Mouse (Mus musculus) layer of hippocampus, postnatal 14 days (tissue): ENCODE data around the gene Tubb3. TPM values are rescaled to one million over a fixed set of nuclear protein-coding genes. Genes with fewer than 3 reads are reported as not detected.

Experiments used
- total RNA-seq, 2 experiments: library from RNA; stranded (reverse); gene quantifications; 2 replicates each; pipeline ENCODE4 v1.2.3; 2021

Tubb3 gene
- total RNA-seq, 2 experiments from 2014 or later, result 559 to 591 TPM

Other genes starting within 250 kb of the Tubb3 start
- gene Dpep1, start 225.2 kb upstream of the Tubb3 start, total RNA-seq, result under 1 TPM; 0.50 to 0.71 TPM
- 100 to 1,000 TPM; 114 to 131 TPM for gene Chmp1a, start 198.7 kb upstream of the Tubb3 start, total RNA-seq
- gene Spata33, start 198.6 kb upstream of the Tubb3 start, total RNA-seq, result 10 to 100 TPM in 1 of 2 experiments, 1 to 10 TPM in 1; 9.5 to 10.6 TPM
- gene Cdk10, start 186.6 kb upstream of the Tubb3 start, total RNA-seq, result 10 to 100 TPM; 74.0 to 82.4 TPM
- gene Spata2l, start 175.2 kb upstream of the Tubb3 start, total RNA-seq, result 100 to 1,000 TPM; 106 to 111 TPM
- gene Zfp276, start 157.2 kb upstream of the Tubb3 start, total RNA-seq, result 10 to 100 TPM; 22.4 to 23.3 TPM
- 10 to 100 TPM; 56.3 to 58.0 TPM for gene Vps9d1, start 157.1 kb upstream of the Tubb3 start, total RNA-seq
- gene Fanca, start 92.8 kb upstream of the Tubb3 start, total RNA-seq, result 1 to 10 TPM; 2.6 to 5.3 TPM
- gene Spire2, start 78.7 kb upstream of the Tubb3 start, total RNA-seq, result 10 to 100 TPM; 15.4 to 15.6 TPM
- 100 to 1,000 TPM; 490 to 516 TPM for gene Tcf25, start 37.7 kb upstream of the Tubb3 start, total RNA-seq
- under 1 TPM in 1 of 2 experiments, not detected in 1; 0.10 TPM for gene Mc1r, start 4.3 kb upstream of the Tubb3 start, total RNA-seq
- gene Def8, start 12.1 kb downstream of the Tubb3 start, total RNA-seq, result 10 to 100 TPM; 72.0 to 78.2 TPM
- gene Afg3l1, start 66.5 kb downstream of the Tubb3 start, total RNA-seq, result 10 to 100 TPM; 31.2 to 32.5 TPM
- 10 to 100 TPM in 1 of 2 experiments, 1 to 10 TPM in 1; 9.9 to 13.8 TPM for gene Dbndd1, start 104.0 kb downstream of the Tubb3 start, total RNA-seq
- 10 to 100 TPM; 31.7 to 31.8 TPM for gene Gas8, start 107.4 kb downstream of the Tubb3 start, total RNA-seq
- gene Rhou, start 242.5 kb downstream of the Tubb3 start, total RNA-seq, result 10 to 100 TPM; 44.7 to 46.3 TPM